Mouse (Mus musculus) liver, embryonic 13.5 days (tissue): Measurements from ENCODE around the gene Dram1. TPM values are rescaled to one million over a fixed set of nuclear protein-coding genes. Genes with fewer than 3 reads are reported as not detected.

Experiments
- ATAC-seq: fragments of 200-750 bp; cut with Nextera tagmentation; 2 replicates; pipeline ENCODE4 v1.8.0; 2017; ENCODE audit warnings: low read depth, mild to moderate bottlenecking, moderate number of reproducible peaks, moderate library complexity
- DNase-seq: peaks from one replicate; pipeline ENCODE4 v3.0.0; 2022
- H3K27ac ChIP-seq: fragments of 300-500 bp; sonication (generic); 2 replicates; pipeline ENCODE4 v1.5.1; 2015; ENCODE audit warnings: moderate library complexity, mild to moderate bottlenecking, inconsistent platforms
- H3K27me3 ChIP-seq: fragments of 300-500 bp; sonication (generic); 2 replicates; pipeline ENCODE4 v1.6.1; 2015; ENCODE audit warnings: mild to moderate bottlenecking, inconsistent platforms
- H3K36me3 ChIP-seq: fragments of 300-500 bp; sonication (generic); 2 replicates; pipeline ENCODE4 v1.6.1; 2015; ENCODE audit warnings: mild to moderate bottlenecking, inconsistent platforms
- H3K4me1 ChIP-seq: fragments of 300-500 bp; sonication (generic); replicated peaks from 2 replicates; pipeline ENCODE4 v1.6.1; 2015; ENCODE audit warnings: inconsistent platforms
- H3K4me2 ChIP-seq: fragments of 300-500 bp; sonication (generic); 2 replicates; pipeline ENCODE4 v1.6.1; 2015; ENCODE audit warnings: inconsistent platforms, mild to moderate bottlenecking, moderate library complexity
- H3K4me3 ChIP-seq: fragments of 300-500 bp; sonication (generic); replicated peaks from 2 replicates; pipeline ENCODE4 v1.5.1; 2015; ENCODE audit warnings: mild to moderate bottlenecking, inconsistent platforms
- H3K9ac ChIP-seq: fragments of 300-500 bp; sonication (generic); 2 replicates; pipeline ENCODE4 v1.6.1; 2015; ENCODE audit warnings: mild to moderate bottlenecking, inconsistent platforms
- H3K9me3 ChIP-seq: fragments of 300-500 bp; sonication (generic); replicated peaks from 2 replicates; pipeline ENCODE4 v1.6.1; 2016; ENCODE audit warnings: inconsistent platforms
- WGBS: fragments of 180-500 bp; shearing (Covaris S2); methylation state at CpG from one replicate; pipeline ENCODE4 v1.1.7; 2015; ENCODE audit not compliant: insufficient replicate concordance; 5-methylcytosine and 5-hydroxymethylcytosine counted together
- polyA plus RNA-seq: library from polyadenylated mRNA; unstranded; fragments of >200 nt; fragmentation: Nextera tagmentation; extraction: Ambion mirVana; gene quantifications from 2 replicates; pipeline ENCODE4 v1.2.1, GENCODE M21; 2015

The Dram1 gene
- polyA plus RNA-seq, 1 experiment from 2014 or later: 0.77 TPM

- H3K36me3 ChIP-seq: peaks cover 11% of the 10 kb centered on the region; the same call in 1 of the 2 replicates
- H3K4me3 ChIP-seq: no peak overlapping the region
- H3K9ac ChIP-seq: no peak overlapping the region
- H3K4me1 ChIP-seq: no peaks in the 10 kb centered on the region
- H3K9me3 ChIP-seq: no peaks in the 10 kb centered on the region
- WGBS: 81% methylated on average over 7 of the region's 7 CpGs
- DNase-seq: no peak
- H3K27me3 ChIP-seq: no peaks in the 10 kb centered on the region
- ATAC-seq: no peak
- H3K4me2 ChIP-seq: no peak overlapping the region
- no peak overlapping the region for H3K27ac ChIP-seq
Measured at GRCm38 (mm10) chr10:88405812-88406211, 26.9 kb upstream of the Dram1 start.

GRCm38 (mm10) chr10:88404220-88404619 lies 25.3 kb upstream of the Dram1 start:
- 61% methylated on average over 6 of the region's 6 CpGs for whole genome bisulfite sequencing
- Histone ChIP-seq H3K36me3 (peaks cover 11% of the 10 kb centered on the region; the same call in 1 of the 2 replicates), H3K9me3 (no peaks in the 10 kb centered on the region), H3K27me3 (no peaks in the 10 kb centered on the region), H3K9ac (no peak overlapping the region), H3K4me1 (no peaks in the 10 kb centered on the region), H3K27ac (no peak overlapping the region), H3K4me3 (no peak overlapping the region), H3K4me2 (no peak overlapping the region)
- DNase-seq: no peak
- ATAC-seq: no peak

DNA sequence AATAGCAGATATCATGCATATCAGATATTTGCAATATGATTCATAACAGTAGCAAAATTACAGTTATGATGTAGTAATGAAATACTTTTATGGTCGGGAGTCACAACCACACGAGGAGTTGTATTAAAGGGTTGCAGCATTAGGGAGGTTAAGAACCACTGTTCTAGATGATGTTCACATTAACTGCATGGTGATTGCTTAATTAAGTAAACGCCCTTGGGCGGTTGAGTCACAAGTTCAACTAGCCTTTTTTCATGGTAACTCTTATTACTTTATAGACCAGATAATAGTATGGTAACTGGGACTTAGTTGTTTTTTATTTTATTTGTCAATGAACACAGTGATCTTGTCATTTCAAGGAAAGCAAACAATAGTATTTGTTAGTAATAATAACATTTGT lies 24.1 kb upstream of the Dram1 start:
- Histone ChIP-seq H3K4me1 (peaks cover 8% of the 10 kb centered on the region), H3K36me3 (peaks cover 11% of the 10 kb centered on the region; the same call in 1 of the 2 replicates), H3K4me3 (no peak overlapping the region), H3K4me2 (no peak overlapping the region), H3K9me3 (no peaks in the 10 kb centered on the region), H3K9ac (no peak overlapping the region), H3K27ac (no peak overlapping the region), H3K27me3 (no peaks in the 10 kb centered on the region)
- DNase-seq (no peak), ATAC-seq (no peak)
- WGBS: 82% methylated on average over 4 of the region's 4 CpGs

DNA sequence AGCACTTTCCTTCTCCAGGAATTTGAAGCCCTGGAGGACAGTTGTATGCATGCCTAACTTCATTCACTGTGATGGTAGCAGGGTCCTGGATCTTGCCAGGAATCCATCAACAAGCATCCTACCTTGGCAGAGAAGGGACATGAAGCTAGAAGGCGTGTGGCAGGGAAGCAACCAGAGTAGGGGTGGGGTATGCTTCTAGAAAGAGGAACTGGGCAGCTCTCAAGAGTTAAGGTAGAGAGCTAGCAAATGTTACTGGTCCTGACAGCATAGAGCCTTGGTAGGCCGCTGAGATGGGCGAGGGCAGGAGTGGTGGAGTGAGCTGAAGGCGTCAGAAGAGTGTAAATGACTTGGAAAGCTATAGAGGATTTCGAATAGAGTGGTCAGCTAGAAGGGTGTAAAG lies 20.4 kb upstream of the Dram1 start:
- DNase-seq (no peak), ATAC-seq (no peak)
- Histone ChIP-seq H3K9me3 (no peaks in the 10 kb centered on the region), H3K4me3 (no peak overlapping the region), H3K27ac (no peak overlapping the region), H3K9ac (no peak overlapping the region), H3K4me2 (no peak overlapping the region), H3K36me3 (peaks cover 11% of the 10 kb centered on the region; the same call in 1 of the 2 replicates), H3K27me3 (no peaks in the 10 kb centered on the region), H3K4me1 (peaks cover 8% of the 10 kb centered on the region)
- WGBS: 60% methylated on average over 5 of the region's 5 CpGs

GRCm38 (mm10) chr10:88398668-88399243 lies 19.9 kb upstream of the Dram1 start:
- Histone ChIP-seq H3K4me2 (no peak overlapping the region), H3K36me3 (peaks cover 11% of the 10 kb centered on the region; the same call in 1 of the 2 replicates), H3K4me3 (no peak overlapping the region), H3K9me3 (no peaks in the 10 kb centered on the region), H3K4me1 (peaks cover 8% of the 10 kb centered on the region), H3K27ac (no peak overlapping the region), H3K9ac (no peak overlapping the region), H3K27me3 (no peaks in the 10 kb centered on the region)
- DNase-seq: no peak
- no peak for ATAC-seq
- WGBS: 50% methylated on average over 6 of the region's 6 CpGs

GRCm38 (mm10) chr10:88392181-88392847 lies 13.4 kb upstream of the Dram1 start:
- 72% methylated on average over 9 of the region's 9 CpGs for WGBS
- DNase-seq (no peak), ATAC-seq (no peak)
- no peak overlapping the region for H3K9ac ChIP-seq
- H3K36me3 ChIP-seq: 0 out of 2 replicates have a peak, but pooled peaks cover 5% of the 10 kb centered on the region
- H3K4me2 ChIP-seq: no peak overlapping the region
- H3K4me1 ChIP-seq: peaks cover 24% of the 10 kb centered on the region
- H3K27ac ChIP-seq: no peak overlapping the region
- H3K9me3 ChIP-seq: no peaks in the 10 kb centered on the region
- H3K27me3 ChIP-seq: no peaks in the 10 kb centered on the region
- H3K4me3 ChIP-seq: no peak overlapping the region

DNA sequence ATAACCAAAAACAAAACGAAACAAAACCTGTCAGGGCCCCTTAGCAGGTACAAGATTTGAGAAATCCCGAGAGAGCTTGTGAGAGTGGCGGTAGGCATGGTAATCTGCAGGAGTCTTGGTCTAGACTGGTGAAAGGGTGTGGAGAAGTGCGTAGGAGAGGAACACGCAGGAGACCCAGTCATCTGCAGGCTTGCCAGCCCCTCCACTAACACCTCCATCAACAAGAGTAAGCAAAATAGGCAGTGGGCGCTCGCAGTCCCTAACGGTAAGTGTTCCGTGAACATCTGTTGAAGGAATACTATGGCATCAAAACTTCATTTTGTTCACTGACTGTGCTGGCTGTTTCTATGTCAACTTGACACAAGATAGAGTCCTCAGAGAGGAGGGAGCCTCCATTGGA lies 12.6 kb upstream of the Dram1 start:
- ATAC-seq: no peak
- H3K36me3 ChIP-seq: 0 out of 2 replicates have a peak, but pooled peaks cover 5% of the 10 kb centered on the region
- no peak overlapping the region for H3K9ac ChIP-seq
- H3K9me3 ChIP-seq: no peaks in the 10 kb centered on the region
- H3K27ac ChIP-seq: no peak overlapping the region
- no peak overlapping the region for H3K4me2 ChIP-seq
- no peak for DNase-seq
- H3K4me3 ChIP-seq: no peak overlapping the region
- 81% methylated on average over 9 of the region's 9 CpGs for WGBS
- H3K27me3 ChIP-seq: no peaks in the 10 kb centered on the region
- H3K4me1 ChIP-seq: peaks cover 25% of the 10 kb centered on the region

DNA sequence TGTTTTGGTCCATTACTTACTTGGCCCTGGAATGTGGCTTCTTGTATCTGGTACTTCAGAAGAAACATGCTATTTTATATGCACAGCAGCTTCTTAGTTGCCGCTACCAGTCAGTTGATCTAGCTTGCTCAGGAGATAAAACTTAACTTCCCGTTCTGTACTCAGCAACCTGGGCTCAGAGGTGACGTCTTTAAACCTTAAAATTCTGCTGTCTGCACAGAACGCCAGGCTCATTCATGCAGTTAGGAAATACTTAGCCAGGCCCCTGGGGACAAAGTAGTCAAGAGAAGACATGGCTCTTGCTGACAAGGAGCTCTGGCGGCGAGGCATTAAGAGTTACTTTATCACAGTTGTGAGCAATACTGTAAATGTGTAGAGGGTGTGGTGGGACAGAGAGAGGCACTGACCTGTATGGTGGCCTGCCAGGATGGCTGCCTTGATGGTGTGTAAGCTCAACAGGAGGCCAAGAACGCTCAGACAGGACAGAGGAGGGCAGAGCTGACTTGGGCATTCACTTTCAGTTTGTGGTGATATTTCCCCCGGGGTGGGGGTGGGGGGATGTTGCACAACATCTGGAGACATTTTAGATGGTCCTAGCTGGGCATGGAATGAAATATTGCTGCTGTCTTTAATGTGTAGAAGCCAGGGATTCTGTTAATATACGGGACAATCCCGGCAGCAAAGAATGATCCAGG lies 11.4 kb upstream of the Dram1 start:
- Histone ChIP-seq H3K36me3 (0 out of 2 replicates have a peak, but pooled peaks cover 5% of the 10 kb centered on the region), H3K4me3 (no peak overlapping the region), H3K27ac (no peak overlapping the region), H3K9me3 (no peaks in the 10 kb centered on the region), H3K4me1 (peaks cover 38% of the 10 kb centered on the region), H3K27me3 (no peaks in the 10 kb centered on the region), H3K9ac (no peak overlapping the region), H3K4me2 (peak overlapping the region; percentile 29)
- DNase-seq (no peak), ATAC-seq (no peak)
- WGBS: 33% methylated on average over 10 of the region's 10 CpGs

DNA sequence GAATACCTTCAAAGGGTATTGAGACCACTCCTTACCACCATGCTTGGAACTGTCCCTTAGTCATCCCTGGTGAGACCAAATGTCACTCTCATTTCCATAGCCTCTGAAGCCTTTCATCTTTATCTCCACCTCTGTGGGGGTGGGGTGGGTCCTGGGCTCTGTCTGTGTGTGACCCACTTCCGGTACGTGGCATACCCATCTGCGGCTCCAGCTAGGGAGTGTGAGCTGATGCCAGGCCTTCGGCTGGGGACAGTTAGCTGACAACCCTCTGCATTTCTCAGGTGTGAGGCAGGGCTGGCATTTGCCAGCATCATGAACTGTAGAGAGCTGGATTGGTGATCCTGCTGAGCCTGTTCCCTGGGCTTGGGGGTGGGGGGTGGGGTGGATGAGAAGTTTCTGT lies 10.7 kb upstream of the Dram1 start:
- Histone ChIP-seq H3K4me2 (peak overlapping the region; percentile 4; the same call in 1 of the 2 replicates), H3K27me3 (no peaks in the 10 kb centered on the region), H3K9ac (no peak overlapping the region), H3K9me3 (no peaks in the 10 kb centered on the region), H3K36me3 (0 out of 2 replicates have a peak, but pooled peaks cover 5% of the 10 kb centered on the region), H3K4me1 (peaks cover 43% of the 10 kb centered on the region), H3K27ac (no peak overlapping the region), H3K4me3 (no peak overlapping the region)
- WGBS: 22% methylated on average over 4 of the region's 4 CpGs
- ATAC-seq (peak; percentile 24; the same call in 1 of the 2 replicates), DNase-seq (no peak)

DNA sequence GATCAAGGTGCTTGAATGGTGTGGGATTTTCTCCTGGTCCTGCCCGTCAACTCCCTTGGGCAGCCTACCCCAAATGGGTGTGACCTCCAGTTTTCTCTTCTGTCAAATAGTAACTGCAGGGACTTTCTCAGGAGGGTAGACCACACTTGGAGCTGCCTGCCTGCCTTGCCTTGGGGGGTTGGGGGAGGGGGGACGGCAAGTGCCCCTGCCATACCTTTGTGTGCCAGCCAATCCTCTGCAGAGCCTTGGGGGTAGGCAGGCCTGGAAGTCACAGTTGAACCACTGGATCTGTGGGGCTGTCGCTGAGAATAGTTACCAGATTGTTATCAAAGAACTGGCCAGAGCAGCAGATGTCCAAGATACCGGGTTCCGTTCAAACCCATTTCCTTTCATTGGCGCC lies 7.4 kb upstream of the Dram1 start:
- H3K4me2 ChIP-seq: peak overlapping the region; percentile 23; the same call in 1 of the 2 replicates
- H3K9me3 ChIP-seq: no peaks in the 10 kb centered on the region
- no peak overlapping the region; the same call in 1 of the 2 replicates for H3K4me3 ChIP-seq
- no peaks in the 10 kb centered on the region for H3K36me3 ChIP-seq
- ATAC-seq (no peak; the same call in 1 of the 2 replicates), DNase-seq (no peak)
- H3K4me1 ChIP-seq: peaks cover 61% of the 10 kb centered on the region
- no peaks in the 10 kb centered on the region for H3K27me3 ChIP-seq
- H3K9ac ChIP-seq: no peak overlapping the region
- 20% methylated on average over 6 of the region's 6 CpGs for WGBS
- H3K27ac ChIP-seq: no peak overlapping the region

- H3K4me3 ChIP-seq: no peak overlapping the region
- no peaks in the 10 kb centered on the region for H3K9me3 ChIP-seq
- ATAC-seq (peak; percentile 86), DNase-seq (peak; percentile 36)
- WGBS: 12% methylated on average over 6 of the region's 6 CpGs
- no peak overlapping the region for H3K9ac ChIP-seq
- peaks cover 66% of the 10 kb centered on the region for H3K4me1 ChIP-seq
- H3K27ac ChIP-seq: no peak overlapping the region
- peak overlapping the region; percentile 23; the same call in 1 of the 2 replicates for H3K4me2 ChIP-seq
- H3K36me3 ChIP-seq: no peaks in the 10 kb centered on the region
- no peaks in the 10 kb centered on the region for H3K27me3 ChIP-seq
Measured at GRCm38 (mm10) chr10:88385758-88386157, 6.9 kb upstream of the Dram1 start.
